Mouse (Mus musculus) intestine, postnatal 0 days (tissue): Measurements from ENCODE around the gene Shmt2. TPM values are rescaled to one million over a fixed set of nuclear protein-coding genes. Genes with fewer than 3 reads are reported as not detected.

Experiments
- ATAC-seq: fragments of 200-750 bp; cut with Nextera tagmentation; 2 replicates; pipeline ENCODE4 v1.8.0; 2017; ENCODE audit warnings: mild to moderate bottlenecking, moderate TSS enrichment, moderate library complexity
- H3K27ac ChIP-seq: fragments of 300-500 bp; sonication (generic); 2 replicates; pipeline ENCODE4 v1.5.1; 2014; ENCODE audit warnings: mild to moderate bottlenecking, low read depth, low read length, moderate library complexity
- H3K27me3 ChIP-seq: fragments of 300-500 bp; sonication (generic); replicated peaks from 2 replicates; pipeline ENCODE4 v1.6.1; 2014; ENCODE audit warnings: low read length, mixed read lengths; ENCODE audit not compliant: control insufficient read depth, insufficient read depth
- H3K36me3 ChIP-seq: fragments of 300-500 bp; sonication (generic); 2 replicates; pipeline ENCODE4 v1.6.1; 2014; ENCODE audit warnings: mild to moderate bottlenecking, moderate library complexity; ENCODE audit not compliant: control insufficient read depth, insufficient read depth
- H3K4me1 ChIP-seq: fragments of 300-500 bp; sonication (generic); replicated peaks from 2 replicates; pipeline ENCODE4 v1.6.1; 2014; ENCODE audit warnings: antibody characterized with exemption, low read length, mixed read lengths; ENCODE audit not compliant: control insufficient read depth, insufficient read depth
- H3K4me2 ChIP-seq: fragments of 300-500 bp; sonication (generic); replicated peaks from 2 replicates; pipeline ENCODE4 v1.6.1; 2014; ENCODE audit warnings: low read depth, mild to moderate bottlenecking, moderate library complexity
- H3K4me3 ChIP-seq: fragments of 300-500 bp; sonication (generic); 2 replicates; pipeline ENCODE4 v1.5.1; 2014; ENCODE audit warnings: low read depth, low read length
- H3K9ac ChIP-seq: fragments of 300-500 bp; sonication (generic); 2 replicates; pipeline ENCODE4 v1.6.1; 2014; ENCODE audit warnings: mild to moderate bottlenecking, low read depth, low read length
- H3K9me3 ChIP-seq: fragments of 300-500 bp; sonication (generic); 2 replicates; pipeline ENCODE4 v1.6.1; 2016; ENCODE audit warnings: mixed run types; ENCODE audit not compliant: control insufficient read depth
- CTCF ChIP-seq: sonication (generic); IDR thresholded peaks from 2 replicates; pipeline ENCODE4 v1.5.1; 2016; ENCODE audit warnings: low read depth, mild to moderate bottlenecking, control low read depth, antibody characterized with exemption, moderate library complexity
- WGBS: fragments of 180-500 bp; shearing (Covaris S2); extraction: QIAGEN DNeasy Blood & Tissue Kit; methylation state at CpG from one replicate; pipeline ENCODE4 v1.1.7; 2014; 5-methylcytosine and 5-hydroxymethylcytosine counted together
- polyA plus RNA-seq: library from polyadenylated mRNA; unstranded; fragments of >200 nt; fragmentation: Nextera tagmentation; extraction: Ambion mirVana; gene quantifications from 2 replicates; pipeline ENCODE4 v1.2.1, GENCODE M21; 2015

The Shmt2 gene
- polyA plus RNA-seq, 1 experiment from 2014 or later = 26.2 TPM

- H3K36me3 ChIP-seq = peaks cover 35% of the 10 kb centered on the region
- 16% methylated on average over 8 of the region's 8 CpGs for WGBS
- peaks cover 53% of the 10 kb centered on the region for H3K27me3 ChIP-seq
- TF ChIP-seq CTCF = peak; percentile 71
- no peaks in the 10 kb centered on the region for H3K9me3 ChIP-seq
- no peak overlapping the region for H3K27ac ChIP-seq
- H3K9ac ChIP-seq = no peak overlapping the region
- H3K4me3 ChIP-seq = no peak overlapping the region
- H3K4me2 ChIP-seq = no peak overlapping the region
- ATAC-seq = no peak
- peaks cover 3% of the 10 kb centered on the region; the same call in 1 of the 2 replicates for H3K4me1 ChIP-seq
Measured at GRCm38 (mm10) chr10:127536586-127537314, 14.5 kb upstream of the Shmt2 start.

GRCm38 (mm10) chr10:127534929-127535384 is 12.7 kb upstream of the Shmt2 start:
- H3K9me3 ChIP-seq = no peaks in the 10 kb centered on the region
- H3K4me1 ChIP-seq = peaks cover 3% of the 10 kb centered on the region; the same call in 1 of the 2 replicates
- H3K9ac ChIP-seq = no peak overlapping the region
- no peak for ATAC-seq
- under 1% methylated on average over 24 of the region's 30 CpGs for WGBS
- peak overlapping the region; percentile 44 for H3K4me3 ChIP-seq
- H3K36me3 ChIP-seq = peaks cover 17% of the 10 kb centered on the region
- peaks cover 71% of the 10 kb centered on the region for H3K27me3 ChIP-seq
- no peak overlapping the region for H3K27ac ChIP-seq
- TF ChIP-seq CTCF = no peak
- peak overlapping the region; percentile 75 for H3K4me2 ChIP-seq

- H3K27me3 ChIP-seq = peaks cover 78% of the 10 kb centered on the region
- ATAC-seq = 0 out of 2 replicates have a peak, but pooled peaks have one; percentile 12
Measured at GRCm38 (mm10) chr10:127534036-127534928, 12.0 kb upstream of the Shmt2 start, which contains the start of gene Nxph4. TSS of gene Nxph4 (minus strand) at chr10:127534559.

GRCm38 (mm10) chr10:127531548-127531947 is 9.3 kb upstream of the Shmt2 start:
- no peak for TF ChIP-seq CTCF
- Histone ChIP-seq H3K9ac (no peak overlapping the region), H3K36me3 (no peaks in the 10 kb centered on the region), H3K4me2 (no peak overlapping the region), H3K27ac (no peak overlapping the region), H3K4me1 (peaks cover 3% of the 10 kb centered on the region; the same call in 1 of the 2 replicates), H3K27me3 (peaks cover 99% of the 10 kb centered on the region), H3K9me3 (no peaks in the 10 kb centered on the region), H3K4me3 (no peak overlapping the region)
- 7% methylated on average over 4 of the region's 4 CpGs for WGBS
- ATAC-seq = no peak

More at GRCm38 (mm10) chr10:127534036-127534928, 12.0 kb upstream of the Shmt2 start, which contains the start of gene Nxph4:
- Histone ChIP-seq H3K4me1 (peaks cover 3% of the 10 kb centered on the region; the same call in 1 of the 2 replicates), H3K9ac (0 out of 2 replicates have a peak within 1 kb of the TSS, but pooled peaks have one; percentile 11), H3K27ac (no peak within 1 kb of the TSS), H3K9me3 (no peaks in the 10 kb centered on the region), H3K4me3 (peak within 1 kb of the TSS; percentile 44), H3K4me2 (peak within 1 kb of the TSS; percentile 75), H3K36me3 (peaks cover 10% of the 10 kb centered on the region; the same call in 1 of the 2 replicates)
- no peak for TF ChIP-seq CTCF
- under 1% methylated on average over 50 of the region's 78 CpGs for WGBS

GRCm38 (mm10) chr10:127530945-127531344 is 8.7 kb upstream of the Shmt2 start:
- no peaks in the 10 kb centered on the region for H3K36me3 ChIP-seq
- no peak overlapping the region for H3K4me3 ChIP-seq
- peaks cover 7% of the 10 kb centered on the region for H3K4me1 ChIP-seq
- no peaks in the 10 kb centered on the region for H3K9me3 ChIP-seq
- no peak overlapping the region for H3K27ac ChIP-seq
- WGBS = 2% methylated on average over 19 of the region's 25 CpGs
- ATAC-seq = no peak
- no peak overlapping the region for H3K9ac ChIP-seq
- H3K27me3 ChIP-seq = peaks cover 99% of the 10 kb centered on the region
- TF ChIP-seq CTCF = no peak
- H3K4me2 ChIP-seq = no peak overlapping the region

- Histone ChIP-seq H3K9ac (no peak overlapping the region), H3K27ac (no peak overlapping the region), H3K9me3 (no peaks in the 10 kb centered on the region), H3K4me1 (peaks cover 3% of the 10 kb centered on the region; the same call in 1 of the 2 replicates), H3K4me3 (no peak overlapping the region), H3K36me3 (no peaks in the 10 kb centered on the region), H3K4me2 (no peak overlapping the region), H3K27me3 (peaks cover 88% of the 10 kb centered on the region)
- no peak for TF ChIP-seq CTCF
- 8% methylated on average over 17 of the region's 17 CpGs for WGBS
- no peak for ATAC-seq
Measured at GRCm38 (mm10) chr10:127527481-127527880, 5.2 kb upstream of the Shmt2 start.
